Mouse (Mus musculus): ENCODE measurements around the gene Abhd5.

- TF ChIP-seq GATA2 (IDR thresholded peaks at IDR 0.05; ENCODE audit: borderline replicate concordance, low read depth, low read length) = no peak
- TF ChIP-seq POLR2AphosphoS5 (IDR thresholded peaks at IDR 0.05; ENCODE audit: insufficient replicate concordance, low read depth, low read length) = no peak
- TF ChIP-seq CTCF (IDR thresholded peaks at IDR 0.05; ENCODE audit: low read depth, low read length) = no peak
- no peak for TF ChIP-seq GATA1 (IDR thresholded peaks at IDR 0.05; ENCODE audit: borderline replicate concordance, low read length)
These were observed 2.8 kb downstream of the Abhd5 start for GRCm38 (mm10) chr9:122354240-122354639.
